Mouse (Mus musculus): ENCODE data around the gene Ascl5.

- TF ChIP-seq POLR2A (IDR thresholded peaks at IDR 0.05; ENCODE audit: borderline replicate concordance, low read depth, low read length): no peak
- TF ChIP-seq CTCF (IDR thresholded peaks at IDR 0.05; ENCODE audit: low read depth, low read length): no peak
These were observed 32.0 kb upstream of the Ascl5 start for GRCm38 (mm10) chr1:136018390-136019189.

All from bone marrow macrophage, adult 2 months (primary cell).